Mouse (Mus musculus): Measurements from ENCODE around the gene Glb1. TPM values are rescaled to one million over a fixed set of nuclear protein-coding genes. Genes with fewer than 3 reads are reported as not detected.

Gene Glb1
- total RNA-seq, 1 experiment = 36.0 TPM

DNA sequence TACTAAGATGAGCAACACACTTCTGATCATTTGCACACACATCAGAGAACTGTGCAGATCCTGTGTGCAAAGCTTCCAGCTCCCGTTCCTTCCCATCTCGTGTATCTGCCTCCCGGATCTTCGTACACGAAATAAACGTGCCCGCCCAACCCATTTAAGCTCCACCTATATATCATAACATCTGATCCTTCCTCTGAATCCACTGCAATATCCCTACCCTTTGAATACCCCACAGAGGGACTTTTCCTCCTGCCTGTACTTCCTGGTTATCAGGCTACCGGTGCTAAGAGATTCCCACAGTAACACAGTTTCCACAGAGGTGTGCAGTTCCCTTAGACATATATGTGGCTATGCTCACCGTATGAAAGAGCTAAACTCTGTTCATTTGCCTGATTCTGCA is 103.9 kb downstream of the Glb1 start, which contains the start of gene Ccr4:
TSS of gene Ccr4 (minus strand) at position 101 of the 400 bp plus-strand sequence.
- TF ChIP-seq ZC3H11A (IDR thresholded peaks at IDR 0.05; ENCODE audit: borderline replicate concordance, low read depth, low read length) (no peak), CHD2 (IDR thresholded peaks at IDR 0.05; ENCODE audit: low read depth, low read length) (no peak), HCFC1 (IDR thresholded peaks at IDR 0.05; ENCODE audit: borderline replicate concordance, insufficient read depth, low read length) (no peak), ZNF384 (IDR thresholded peaks at IDR 0.05; ENCODE audit: low read depth, low read length) (no peak), MAFK (IDR thresholded peaks at IDR 0.05; ENCODE audit: insufficient read depth, low read depth, low read length) (no peak)
- Histone ChIP-seq H3K9me3 (ENCODE audit: control insufficient read depth, insufficient read depth, low read depth, low read length) (no peaks in the 10 kb centered on the region), H3K4me1 (ENCODE audit: control insufficient read depth in 2 of 2, insufficient read depth in 2 of 2, low read length in 2 of 2, poor library complexity in 1 of 2) (peaks cover 2 to 24% of the 10 kb centered on the region in 2 experiments; a peak in 3 of 4 replicates), H3K36me3 (ENCODE audit: control insufficient read depth, insufficient read depth, low read length, poor library complexity, severe bottlenecking) (peaks cover 25% of the 10 kb centered on the region), H3K27ac (ENCODE audit: insufficient read depth, low read depth, low read length, poor library complexity, severe bottlenecking) (no peak within 1 kb of the TSS), H3K9ac (ENCODE audit: insufficient read depth, low read depth, low read length, poor library complexity, severe bottlenecking) (no peak within 1 kb of the TSS), H3K4me3 (ENCODE audit: insufficient read depth in 1 of 2, low read depth in 1 of 2, low read length in 2 of 2, poor library complexity in 1 of 2, severe bottlenecking in 1 of 2) (no peak within 1 kb of the TSS)
- DNase-seq (ENCODE audit: low read depth, low spot score) = no peak
- in situ Hi-C loops (cut with MboI; ENCODE audit: low sequenced_read_pairs in 2 of 2, unreplicated experiment in 2 of 2) = loop anchor here in 1 of 2 experiments (5.0 kb wide), 1 partner anchor 77 kb away; no protein-coding TSS in a partner anchor

DNA sequence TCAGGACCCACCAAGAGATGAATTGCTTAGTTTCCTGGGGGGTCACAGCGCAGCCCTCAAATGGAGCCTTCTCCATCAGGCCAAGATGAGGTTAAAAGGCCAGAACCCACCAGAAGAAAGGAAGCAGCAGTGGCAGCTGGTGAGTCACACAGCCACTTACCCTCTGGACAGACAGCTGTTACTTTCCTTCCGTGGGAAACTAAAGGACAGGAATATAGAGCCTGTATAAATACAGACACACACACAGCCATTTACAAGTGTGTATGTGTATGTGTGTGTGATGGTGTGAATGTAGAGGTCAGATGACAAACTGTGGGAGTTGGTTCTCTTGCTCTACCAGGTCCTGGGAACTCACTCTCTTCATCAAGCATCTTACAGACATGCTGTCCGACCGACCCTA is 105.7 kb downstream of the Glb1 start:
- peaks cover 35% of the 10 kb centered on the region for H3K36me3 ChIP-seq (ENCODE audit: control insufficient read depth, insufficient read depth, low read length, poor library complexity, severe bottlenecking)
- no peak overlapping the region for H3K9ac ChIP-seq (ENCODE audit: insufficient read depth, low read depth, low read length, poor library complexity, severe bottlenecking)
- no peaks in the 10 kb centered on the region for H3K9me3 ChIP-seq (ENCODE audit: control insufficient read depth, insufficient read depth, low read depth, low read length)
- H3K27ac ChIP-seq (ENCODE audit: insufficient read depth, low read depth, low read length, poor library complexity, severe bottlenecking) = no peak overlapping the region
- in situ Hi-C loops (cut with MboI; ENCODE audit: low sequenced_read_pairs in 2 of 2, unreplicated experiment in 2 of 2) = no loop called here
- no peak overlapping the region for H3K4me3 ChIP-seq (ENCODE audit: insufficient read depth in 1 of 2, low read depth in 1 of 2, low read length in 2 of 2, poor library complexity in 1 of 2, severe bottlenecking in 1 of 2)
- TF ChIP-seq HCFC1 (IDR thresholded peaks at IDR 0.05; ENCODE audit: borderline replicate concordance, insufficient read depth, low read length) = no peak
- TF ChIP-seq ZNF384 (IDR thresholded peaks at IDR 0.05; ENCODE audit: low read depth, low read length) = no peak
- no peak for TF ChIP-seq MAFK (IDR thresholded peaks at IDR 0.05; ENCODE audit: insufficient read depth, low read depth, low read length)
- no peak for TF ChIP-seq CHD2 (IDR thresholded peaks at IDR 0.05; ENCODE audit: low read depth, low read length)
- TF ChIP-seq ZC3H11A (IDR thresholded peaks at IDR 0.05; ENCODE audit: borderline replicate concordance, low read depth, low read length) = no peak
- H3K4me1 ChIP-seq (ENCODE audit: control insufficient read depth in 2 of 2, insufficient read depth in 2 of 2, low read length in 2 of 2, poor library complexity in 1 of 2) = peaks cover 2 to 21% of the 10 kb centered on the region in 2 experiments; a peak in 3 of 4 replicates
- no peak for DNase-seq (ENCODE audit: low read depth, low spot score)

- TF ChIP-seq MAFK (IDR thresholded peaks at IDR 0.05; ENCODE audit: insufficient read depth, low read depth, low read length) (no peak), ZC3H11A (IDR thresholded peaks at IDR 0.05; ENCODE audit: borderline replicate concordance, low read depth, low read length) (no peak), ZNF384 (IDR thresholded peaks at IDR 0.05; ENCODE audit: low read depth, low read length) (no peak)
- Histone ChIP-seq H3K9ac (ENCODE audit: insufficient read depth, low read depth, low read length, poor library complexity, severe bottlenecking) (no peak overlapping the region), H3K4me1 (ENCODE audit: control insufficient read depth in 2 of 2, insufficient read depth in 2 of 2, low read length in 2 of 2, poor library complexity in 1 of 2) (peaks cover 6 to 19% of the 10 kb centered on the region in 2 experiments), H3K4me3 (ENCODE audit: insufficient read depth in 1 of 2, low read depth in 1 of 2, low read length in 2 of 2, poor library complexity in 1 of 2, severe bottlenecking in 1 of 2) (no peak overlapping the region), H3K36me3 (ENCODE audit: control insufficient read depth, insufficient read depth, low read length, poor library complexity, severe bottlenecking) (peaks cover 40% of the 10 kb centered on the region), H3K9me3 (ENCODE audit: control insufficient read depth, insufficient read depth, low read depth, low read length) (no peaks in the 10 kb centered on the region), H3K27ac (ENCODE audit: insufficient read depth, low read depth, low read length, poor library complexity, severe bottlenecking) (no peak overlapping the region)
- in situ Hi-C loops (cut with MboI; ENCODE audit: low sequenced_read_pairs in 2 of 2, unreplicated experiment in 2 of 2) = no loop called here
- DNase-seq (ENCODE audit: low read depth, low spot score) = no peak
Measured at GRCm38 (mm10) chr9:114507421-114507820, 106.5 kb downstream of the Glb1 start.

DNA sequence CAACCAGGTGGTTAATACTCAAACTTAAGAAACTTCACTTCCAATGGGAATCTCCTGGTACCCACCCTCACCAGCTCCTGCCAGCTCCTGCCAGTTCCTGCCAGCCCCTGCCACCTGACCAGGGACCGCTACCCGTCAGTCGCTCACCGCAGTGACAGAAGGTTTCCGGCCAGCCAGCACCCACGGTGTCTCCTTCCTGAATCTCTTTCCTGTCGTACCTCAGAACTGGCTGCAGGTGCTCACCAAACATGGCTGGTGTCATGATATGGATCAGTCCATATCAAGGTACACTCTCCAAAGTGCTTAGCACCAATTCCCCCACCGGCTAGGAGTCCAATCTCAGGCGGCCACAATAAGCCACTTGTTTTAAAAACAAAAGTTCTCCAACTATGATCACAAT is 108.9 kb downstream of the Glb1 start:
- no peak for DNase-seq (ENCODE audit: low read depth, low spot score)
- Histone ChIP-seq H3K4me1 (ENCODE audit: control insufficient read depth in 2 of 2, insufficient read depth in 2 of 2, low read length in 2 of 2, poor library complexity in 1 of 2) (peaks cover 6 to 29% of the 10 kb centered on the region in 2 experiments), H3K9ac (ENCODE audit: insufficient read depth, low read depth, low read length, poor library complexity, severe bottlenecking) (no peak overlapping the region), H3K9me3 (ENCODE audit: control insufficient read depth, insufficient read depth, low read depth, low read length) (no peaks in the 10 kb centered on the region), H3K36me3 (ENCODE audit: control insufficient read depth, insufficient read depth, low read length, poor library complexity, severe bottlenecking) (peaks cover 62% of the 10 kb centered on the region), H3K27ac (ENCODE audit: insufficient read depth, low read depth, low read length, poor library complexity, severe bottlenecking) (no peak overlapping the region), H3K4me3 (ENCODE audit: insufficient read depth in 1 of 2, low read depth in 1 of 2, low read length in 2 of 2, poor library complexity in 1 of 2, severe bottlenecking in 1 of 2) (no peak overlapping the region)
- no peak for TF ChIP-seq ZNF384 (IDR thresholded peaks at IDR 0.05; ENCODE audit: low read depth, low read length)
- no peak for TF ChIP-seq MAFK (IDR thresholded peaks at IDR 0.05; ENCODE audit: insufficient read depth, low read depth, low read length)
- no peak for TF ChIP-seq ZC3H11A (IDR thresholded peaks at IDR 0.05; ENCODE audit: borderline replicate concordance, low read depth, low read length)
- no peak for TF ChIP-seq HCFC1 (IDR thresholded peaks at IDR 0.05; ENCODE audit: borderline replicate concordance, insufficient read depth, low read length)
- no peak for TF ChIP-seq CHD2 (IDR thresholded peaks at IDR 0.05; ENCODE audit: low read depth, low read length)
- in situ Hi-C loops (cut with MboI; ENCODE audit: low sequenced_read_pairs in 2 of 2, unreplicated experiment in 2 of 2) = no loop called here

- Histone ChIP-seq H3K9me3 (ENCODE audit: control insufficient read depth, insufficient read depth, low read depth, low read length) (no peaks in the 10 kb centered on the region), H3K27ac (ENCODE audit: insufficient read depth, low read depth, low read length, poor library complexity, severe bottlenecking) (0 out of 2 replicates have a peak overlapping the region, but pooled peaks have one; percentile 4), H3K4me3 (ENCODE audit: insufficient read depth in 1 of 2, low read depth in 1 of 2, low read length in 2 of 2, poor library complexity in 1 of 2, severe bottlenecking in 1 of 2) (no peak overlapping the region), H3K9ac (ENCODE audit: insufficient read depth, low read depth, low read length, poor library complexity, severe bottlenecking) (no peak overlapping the region), H3K4me1 (ENCODE audit: control insufficient read depth in 2 of 2, insufficient read depth in 2 of 2, low read length in 2 of 2, poor library complexity in 1 of 2) (peaks cover 12 to 38% of the 10 kb centered on the region in 2 experiments), H3K36me3 (ENCODE audit: control insufficient read depth, insufficient read depth, low read length, poor library complexity, severe bottlenecking) (peaks cover 58% of the 10 kb centered on the region)
- in situ Hi-C loops (cut with MboI; ENCODE audit: low sequenced_read_pairs in 2 of 2, unreplicated experiment in 2 of 2) = no loop called here
- TF ChIP-seq MAFK (IDR thresholded peaks at IDR 0.05; ENCODE audit: insufficient read depth, low read depth, low read length) (no peak), ZC3H11A (IDR thresholded peaks at IDR 0.05; ENCODE audit: borderline replicate concordance, low read depth, low read length) (no peak), HCFC1 (IDR thresholded peaks at IDR 0.05; ENCODE audit: borderline replicate concordance, insufficient read depth, low read length) (no peak), ZNF384 (IDR thresholded peaks at IDR 0.05; ENCODE audit: low read depth, low read length) (no peak), CHD2 (IDR thresholded peaks at IDR 0.05; ENCODE audit: low read depth, low read length) (no peak)
- no peak for DNase-seq (ENCODE audit: low read depth, low spot score)
Measured at GRCm38 (mm10) chr9:114512831-114513230, 112.0 kb downstream of the Glb1 start.

Measured in ES-E14 (cell line).